Mouse (Mus musculus): ENCODE results near the gene Hmgb2.
A peak's percentile ranks its signal among the peaks of the same experiment; 100 is the strongest.
"Not testable (repeated sequence)": the region's sequence is repeated elsewhere in the genome, so short reads cannot be mapped to it uniquely, and the experiment has no call there.

The Hmgb2 gene

GRCm38 (mm10) chr8:57511316-57512118 lies at the start of gene Hmgb2:
TSS of gene Hmgb2 (plus strand) at chr8:57511907.
- ATAC-seq (ENCODE audit: low TSS enrichment), result peak; percentile 100

DNA sequence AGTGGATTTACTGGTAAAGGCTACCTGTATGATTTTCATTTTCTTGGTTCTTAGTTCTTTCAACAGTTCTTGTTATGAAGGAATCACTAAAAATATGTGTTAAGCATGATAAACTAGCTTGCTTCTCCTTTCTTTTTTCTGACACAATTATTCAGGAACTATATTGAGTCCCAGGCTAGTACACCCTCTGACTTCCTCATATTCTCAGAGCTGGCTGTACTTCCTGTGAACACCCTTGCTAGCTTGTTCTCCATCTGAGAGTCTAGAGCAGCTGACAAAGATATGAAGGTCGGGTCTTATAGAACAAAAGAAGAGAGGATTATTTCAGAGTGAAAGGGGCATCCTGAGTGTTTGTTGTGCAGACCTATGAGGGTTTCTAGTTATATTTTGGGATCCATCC lies 48.9 kb upstream of the Hmgb2 start:
- no peak for ATAC-seq (ENCODE audit: low TSS enrichment)

- ATAC-seq (ENCODE audit: low TSS enrichment), result no peak
Observed at GRCm38 (mm10) chr8:57463757-57464156, 48.0 kb upstream of the Hmgb2 start.

GRCm38 (mm10) chr8:57468624-57469023 lies 43.1 kb upstream of the Hmgb2 start:
- no peak for ATAC-seq (ENCODE audit: low TSS enrichment)

GRCm38 (mm10) chr8:57470863-57471262 lies 40.8 kb upstream of the Hmgb2 start:
- ATAC-seq (ENCODE audit: low TSS enrichment), result no peak

- no peak for ATAC-seq (ENCODE audit: low TSS enrichment)
Observed at GRCm38 (mm10) chr8:57473751-57474150, 38.0 kb upstream of the Hmgb2 start.

- no peak for ATAC-seq (ENCODE audit: low TSS enrichment)
Observed at GRCm38 (mm10) chr8:57478406-57478805, 33.3 kb upstream of the Hmgb2 start.

- no peak for ATAC-seq (ENCODE audit: low TSS enrichment)
Observed at GRCm38 (mm10) chr8:57479700-57480099, 32.0 kb upstream of the Hmgb2 start.

DNA sequence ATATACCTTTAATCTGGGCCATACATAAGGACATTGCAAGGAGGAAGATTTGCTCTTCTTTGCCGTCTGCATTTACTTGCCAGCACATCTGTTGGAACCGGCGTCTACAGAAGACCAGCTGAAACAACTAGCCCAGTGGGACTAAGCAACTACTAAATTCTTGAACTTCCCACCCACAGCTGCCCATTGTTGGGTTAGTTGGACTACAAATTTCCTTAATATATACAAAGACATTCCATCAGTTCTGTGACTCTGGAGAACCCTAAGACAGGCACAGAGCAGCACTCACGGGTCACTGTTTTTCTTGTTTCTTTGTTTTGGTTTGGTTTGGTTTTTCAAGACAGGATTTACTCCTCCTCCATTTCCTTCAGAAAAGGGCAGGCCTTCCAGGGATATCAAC lies 31.1 kb upstream of the Hmgb2 start:
- ATAC-seq (ENCODE audit: low TSS enrichment), result no peak

- peak; percentile 42 for ATAC-seq (ENCODE audit: low TSS enrichment)
Observed at GRCm38 (mm10) chr8:57486491-57487440, 24.9 kb upstream of the Hmgb2 start.

- peak; percentile 94 for ATAC-seq (ENCODE audit: low TSS enrichment)
Observed at GRCm38 (mm10) chr8:57487441-57488155, 24.1 kb upstream of the Hmgb2 start, which contains the start of gene Sap30. TSS of gene Sap30 (minus strand) at chr8:57487860.

DNA sequence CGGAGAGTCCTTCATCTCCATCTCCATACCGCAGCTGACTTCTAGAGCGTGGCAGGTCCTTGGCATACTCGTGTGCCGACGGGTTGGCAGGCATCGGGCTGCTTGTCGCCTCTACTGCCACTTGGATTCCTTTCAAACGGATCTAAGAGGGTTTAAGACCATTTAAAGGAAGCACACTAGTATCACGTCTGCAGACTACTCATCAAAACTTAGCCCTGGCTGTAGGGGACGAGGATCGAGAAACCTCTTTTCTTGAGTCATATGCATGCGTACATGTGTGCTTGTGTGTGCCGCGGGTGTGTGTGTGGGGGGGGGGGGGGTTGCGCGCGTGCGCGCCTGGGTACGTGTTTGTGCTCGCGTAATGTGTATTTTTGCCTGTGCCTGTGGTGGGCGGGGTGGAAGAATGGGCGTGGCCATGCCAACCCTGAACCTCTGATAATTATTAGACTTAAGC lies 23.4 kb upstream of the Hmgb2 start:
- ATAC-seq (ENCODE audit: low TSS enrichment), result peak; percentile 18

GRCm38 (mm10) chr8:57489366-57489765 lies 22.3 kb upstream of the Hmgb2 start:
- ATAC-seq (ENCODE audit: low TSS enrichment), result no peak

DNA sequence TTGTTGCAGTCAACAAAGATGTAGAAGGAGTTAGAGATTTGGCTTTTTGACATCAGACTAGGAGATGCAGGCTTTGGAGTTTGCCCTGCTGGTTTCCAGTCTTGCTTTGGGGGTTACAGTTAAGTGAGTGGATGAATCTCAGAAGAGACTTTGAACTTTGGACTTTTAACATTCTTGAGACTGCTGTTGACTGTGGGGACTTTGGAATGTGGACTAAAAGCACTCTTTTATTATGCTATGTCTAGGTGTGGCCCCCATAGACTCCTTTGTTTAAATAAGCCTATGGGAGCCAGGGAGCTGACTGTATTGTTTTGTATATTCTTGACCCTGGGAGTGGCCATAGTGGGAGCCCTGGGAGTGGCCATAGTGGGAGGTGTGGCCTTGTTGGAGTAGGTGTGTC lies 21.8 kb upstream of the Hmgb2 start:
- ATAC-seq (ENCODE audit: low TSS enrichment), result no peak

DNA sequence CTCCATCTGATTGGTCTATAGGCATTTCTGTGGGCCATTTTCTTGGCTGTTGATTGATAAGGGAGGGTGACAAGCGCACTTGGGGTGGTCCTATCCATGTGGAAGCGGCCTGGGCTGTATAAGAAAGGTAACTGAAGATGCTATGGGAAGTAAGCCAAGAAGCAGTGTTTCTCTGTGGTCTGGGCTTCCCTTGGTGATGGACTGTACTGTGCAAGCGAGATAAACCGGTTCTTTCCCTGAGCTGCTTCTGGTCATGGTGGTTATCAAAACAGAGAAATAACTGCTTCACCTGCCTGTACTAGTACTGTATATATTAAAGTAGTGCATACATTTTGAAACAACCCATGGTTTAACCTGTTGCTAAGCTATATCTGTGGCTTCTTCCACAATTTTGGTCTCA lies 19.8 kb upstream of the Hmgb2 start:
- ATAC-seq (ENCODE audit: low TSS enrichment), result no peak

- ATAC-seq (ENCODE audit: low TSS enrichment), result no peak
Observed at GRCm38 (mm10) chr8:57498494-57498846, 13.2 kb upstream of the Hmgb2 start.

DNA sequence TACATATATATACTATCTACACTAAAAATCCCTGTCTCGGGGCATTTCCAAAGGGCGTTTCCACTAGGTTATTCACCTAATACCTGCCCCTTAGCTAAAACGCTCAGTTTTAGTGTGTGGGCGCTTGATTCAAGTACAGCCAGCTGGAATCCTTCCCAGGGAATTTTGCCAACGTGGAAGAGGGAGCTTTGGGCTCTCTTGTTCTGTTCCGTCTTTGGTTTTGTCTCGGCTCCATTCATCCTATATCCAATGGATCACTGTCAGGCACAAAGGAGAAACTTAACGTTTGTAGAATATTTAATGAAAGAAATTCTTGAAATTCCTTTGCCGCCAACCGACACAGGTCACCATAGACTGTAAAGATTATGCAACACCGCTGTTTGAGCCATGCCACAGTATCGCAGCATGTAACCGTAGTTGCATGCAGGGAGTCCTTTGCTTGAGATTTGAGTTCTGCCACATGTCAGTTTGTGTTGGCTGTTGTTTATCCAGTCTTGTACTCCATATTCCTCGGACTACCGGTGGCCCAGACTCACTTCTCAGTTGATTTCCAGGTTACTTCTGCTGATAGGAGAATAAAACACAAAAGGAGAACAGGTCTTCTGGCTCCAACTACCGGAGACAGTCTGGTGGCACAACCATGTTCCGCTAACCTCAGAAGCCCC lies 12.7 kb upstream of the Hmgb2 start:
- peak; percentile 50 for ATAC-seq (ENCODE audit: low TSS enrichment)

DNA sequence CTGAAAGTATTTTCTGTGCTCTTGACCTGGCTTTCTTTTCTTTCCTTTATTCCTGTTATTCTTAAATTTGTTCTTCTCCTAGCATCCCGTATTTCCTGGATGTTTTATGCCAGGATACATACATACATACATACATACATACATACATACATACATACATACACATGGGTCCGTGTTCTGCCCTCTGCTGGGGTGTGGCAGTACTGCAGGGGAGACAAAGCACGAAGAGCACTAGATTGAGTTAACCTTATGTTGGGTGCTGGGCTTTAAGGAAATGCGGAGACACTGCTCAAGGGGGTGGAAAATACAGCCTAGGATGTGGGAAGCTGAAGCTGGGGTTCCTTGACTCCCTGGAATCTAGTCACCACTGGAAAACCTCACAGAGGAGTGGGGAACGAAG lies 8.1 kb upstream of the Hmgb2 start:
- peak; percentile 65; the same call in 1 of the 2 replicates for ATAC-seq (ENCODE audit: low TSS enrichment)

GRCm38 (mm10) chr8:57505500-57505899 lies 6.2 kb upstream of the Hmgb2 start:
- not testable (repeated sequence) for ATAC-seq (ENCODE audit: low TSS enrichment)

DNA sequence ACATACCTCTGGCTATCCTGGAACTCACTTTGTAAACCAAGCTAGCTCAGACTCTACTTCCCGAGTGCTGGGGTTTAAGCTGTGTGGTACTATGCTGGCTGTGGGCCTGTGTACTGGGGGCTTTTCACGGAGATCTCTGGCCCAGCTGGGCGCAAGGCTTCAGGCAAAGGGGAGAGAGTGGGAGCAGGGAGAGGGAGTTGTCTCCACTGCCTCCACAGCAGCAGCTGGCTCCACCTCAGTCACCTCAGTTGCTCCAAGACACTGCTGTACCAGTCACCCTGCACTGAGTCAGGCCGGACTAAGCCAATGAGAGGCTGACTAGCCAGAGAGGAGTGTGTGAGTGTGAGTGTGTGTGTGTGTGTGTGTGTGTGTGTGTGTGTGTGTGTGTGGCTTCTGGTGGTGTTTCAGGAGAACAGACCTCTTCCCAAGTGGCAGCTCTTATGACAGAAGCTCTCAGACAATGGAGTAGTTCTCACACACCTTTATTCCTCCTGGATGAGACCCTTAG lies 4.1 kb upstream of the Hmgb2 start:
- no peak for ATAC-seq (ENCODE audit: low TSS enrichment)

GRCm38 (mm10) chr8:57508657-57509056 lies 3.0 kb upstream of the Hmgb2 start:
- ATAC-seq (ENCODE audit: low TSS enrichment), result no peak
